Mouse (Mus musculus) cortical plate, adult 2 months (tissue): ENCODE results near the gene Sirt2.

ENCODE experiments used
- CTCF ChIP-seq: fragments of 200-500 bp; IDR thresholded peaks from 2 replicates; pipeline ENCODE4 v1.5.1; 2011; ENCODE audit warnings: mild to moderate bottlenecking, control low read depth, low read length; ENCODE audit not compliant: insufficient read depth; ENCODE audit errors: extremely low read depth
- POLR2A ChIP-seq: fragments of 200-500 bp; IDR thresholded peaks from 2 replicates; pipeline ENCODE4 v1.6.1; 2011; ENCODE audit warnings: mild to moderate bottlenecking, low read length, control low read depth; ENCODE audit not compliant: insufficient read depth; ENCODE audit errors: extremely low read depth

DNA sequence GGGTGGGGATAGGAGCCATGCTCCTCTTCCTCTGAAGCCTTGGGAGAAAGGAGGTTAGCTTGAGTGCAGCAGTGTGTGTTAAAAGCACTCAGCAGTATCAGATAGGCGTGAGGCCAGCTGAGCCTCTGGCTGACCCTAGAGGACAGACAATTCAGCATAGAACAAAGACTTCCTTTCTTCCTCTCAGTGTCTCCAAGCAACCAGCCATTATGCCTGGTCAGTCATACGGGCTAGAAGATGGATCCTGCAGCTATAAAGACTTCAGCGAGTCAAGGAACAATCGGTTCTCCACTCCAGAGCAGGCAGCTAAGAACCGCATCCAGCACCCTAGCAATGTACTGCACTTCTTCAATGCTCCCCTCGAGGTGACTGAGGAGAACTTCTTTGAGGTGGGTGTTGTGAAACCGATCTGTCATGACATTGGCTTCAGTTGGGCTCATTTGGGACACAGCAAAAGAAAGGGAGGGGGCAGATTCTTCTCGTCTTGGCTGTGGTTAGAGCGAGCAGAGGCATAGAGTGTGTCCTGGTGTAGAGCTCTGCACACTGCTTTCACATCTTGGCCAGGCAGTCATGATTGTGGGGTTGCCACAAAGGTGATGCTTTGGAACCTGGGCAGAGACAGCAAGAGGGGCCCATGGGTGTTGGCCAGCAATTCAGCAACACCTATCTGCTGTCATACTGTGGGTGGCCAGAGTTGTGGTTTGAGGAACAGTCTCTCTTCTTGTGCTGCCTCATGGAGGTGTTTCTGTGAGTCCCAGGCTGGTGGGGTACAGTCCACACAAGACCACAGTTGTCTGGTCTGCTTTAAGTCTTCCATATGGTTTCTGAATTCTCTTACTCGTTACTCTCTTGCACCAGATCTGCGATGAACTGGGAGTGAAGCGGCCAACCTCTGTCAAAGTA is 54.1 kb downstream of the Sirt2 start:
- TF ChIP-seq POLR2A (no peak), CTCF (no peak)
